Mouse (Mus musculus) left cerebral cortex, postnatal 10 days (tissue): ENCODE data around the gene Tdrd6. TPM values are rescaled to one million over a fixed set of nuclear protein-coding genes. Genes with fewer than 3 reads are reported as not detected.

Source experiments
- DNase-seq, 2 experiments: peaks; one replicate each; pipeline ENCODE4 v3.0.0; 2021 to 2022; ENCODE audit warnings: low spot score in 2 of 2, mixed read lengths in 1 of 2; ENCODE audit errors: extremely low spot score in 1 of 2
- intact Hi-C: fragments of 180-260 bp; cut with DNase I; formaldehyde crosslinking; loops from one replicate; pipeline ENCODE4 v1.15.1; 2025
- total RNA-seq, 2 experiments: library from RNA; stranded (reverse); gene quantifications; 2 replicates each; pipeline ENCODE4 v1.2.3; 2021

Tdrd6 gene
- total RNA-seq, 2 experiments from 2014 or later = 1.4 to 2.2 TPM

DNA sequence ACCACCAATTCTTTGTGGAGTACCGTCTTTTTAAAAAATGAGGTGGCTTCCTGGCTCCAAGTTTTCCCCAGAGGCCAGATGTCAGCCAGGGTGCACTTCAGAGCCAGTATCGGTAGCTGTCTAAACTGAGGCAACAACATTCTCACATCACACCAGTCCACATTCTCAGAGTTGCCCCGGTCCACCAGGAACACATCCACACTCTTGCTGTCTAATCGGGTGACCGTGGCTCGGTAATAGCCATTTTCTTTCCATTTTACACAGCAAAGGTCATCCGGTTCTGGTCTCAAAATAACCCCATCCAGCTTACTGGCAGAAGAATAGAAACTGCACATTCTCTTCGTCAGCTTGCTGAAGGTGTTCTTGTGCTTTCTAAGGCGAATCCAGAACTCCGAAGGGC lies 1.9 kb downstream of the Tdrd6 start:
- intact Hi-C loops = no loop called here
- no peak for DNase-seq

DNA sequence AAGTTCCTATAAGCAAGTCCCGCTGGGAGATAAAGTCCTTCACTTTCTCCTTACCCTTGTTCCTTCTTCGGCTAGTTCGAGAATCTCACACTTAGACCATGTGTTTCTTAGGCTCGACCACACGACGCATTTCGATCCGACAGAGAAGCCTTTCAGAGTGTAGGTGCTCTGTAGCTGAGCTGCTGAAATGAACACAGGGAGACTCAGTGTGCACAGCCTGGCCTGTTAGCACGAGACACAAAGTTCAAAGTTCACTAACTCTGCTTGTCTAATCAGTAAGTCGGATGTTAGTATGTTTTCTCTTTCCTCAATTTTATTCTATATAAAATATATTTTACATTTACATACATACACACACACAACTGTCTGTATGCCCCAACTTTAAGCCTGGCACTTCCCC lies 8.0 kb downstream of the Tdrd6 start:
- intact Hi-C loops = no loop called here
- DNase-seq = no peak

DNA sequence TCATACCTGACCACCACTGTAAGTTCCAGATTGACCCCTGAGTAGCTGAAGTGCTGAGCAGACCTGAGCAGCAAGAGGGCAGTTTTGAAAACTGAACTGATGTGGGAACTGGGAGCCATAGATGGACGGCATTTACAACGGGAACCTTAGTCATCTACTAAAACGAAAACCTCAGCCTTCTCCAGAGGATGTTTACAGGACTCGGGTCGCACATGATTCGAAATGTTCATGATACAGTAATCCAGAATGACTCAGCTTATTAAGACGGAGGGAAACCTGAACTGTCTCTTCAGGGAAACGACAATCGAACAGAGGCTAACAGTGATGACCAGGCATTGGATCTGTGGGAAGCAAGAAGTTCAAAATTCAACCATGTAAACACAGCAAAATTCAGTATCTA lies 10.9 kb downstream of the Tdrd6 start:
- intact Hi-C loops = no loop called here
- DNase-seq = no peak

DNA sequence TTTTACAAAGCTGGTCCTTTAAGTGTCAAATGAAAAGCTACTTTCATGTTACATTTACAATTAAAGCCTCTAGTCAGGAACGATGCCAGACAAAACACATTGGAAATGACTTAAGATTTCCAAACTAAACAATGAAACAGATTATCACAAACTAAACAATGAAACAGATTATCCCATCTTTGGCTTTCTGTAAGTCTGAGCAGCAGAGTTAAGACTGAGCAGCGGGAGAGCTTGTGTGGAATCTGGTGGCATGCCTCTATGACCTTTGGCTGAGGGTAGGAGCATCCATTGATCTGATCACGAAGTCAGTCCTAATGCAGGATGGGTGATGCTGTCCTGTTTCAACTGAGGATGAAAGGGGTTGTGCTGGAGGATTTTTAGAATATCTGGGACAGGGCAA lies 17.9 kb downstream of the Tdrd6 start:
- intact Hi-C loops = no loop called here
- no peak for DNase-seq

DNA sequence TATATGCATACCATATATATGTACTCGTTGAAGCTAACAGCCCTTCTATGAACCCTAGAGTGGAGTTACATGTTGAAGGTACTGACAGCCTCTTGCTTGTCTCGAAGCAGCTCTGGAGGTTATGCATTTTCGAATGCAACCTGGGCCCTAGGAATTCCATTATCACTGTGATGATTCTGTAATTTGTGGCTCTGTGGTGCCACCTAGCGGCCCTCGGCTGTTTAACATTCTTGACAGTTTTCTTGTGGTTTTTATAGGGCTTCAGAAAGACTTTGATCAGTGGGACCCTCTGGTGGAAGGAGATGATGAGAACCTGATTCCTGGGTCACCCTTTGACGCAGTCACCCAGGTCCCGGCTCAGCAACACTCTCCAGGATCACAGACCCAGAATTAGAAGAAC lies 18.5 kb downstream of the Tdrd6 start:
- intact Hi-C loops = no loop called here
- DNase-seq = peak; percentile 33 to 46

DNA sequence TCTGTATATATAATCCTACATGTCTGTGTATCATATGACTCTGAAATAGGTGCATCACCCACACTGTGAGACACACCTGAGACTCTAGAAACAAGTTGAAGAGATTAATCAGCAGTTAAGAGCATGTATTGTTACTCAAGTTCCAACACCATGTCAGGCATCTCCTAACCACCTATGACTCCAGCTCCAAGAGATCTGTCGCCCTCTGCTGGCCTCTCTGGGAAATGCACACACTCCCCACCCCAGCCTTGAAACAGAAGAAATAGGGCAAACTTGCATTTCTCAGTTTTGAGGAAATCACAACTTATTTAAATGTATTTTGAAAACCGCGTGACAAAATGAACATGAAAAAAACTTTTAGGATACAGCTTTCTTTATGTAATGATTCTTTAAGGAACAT lies 23.4 kb downstream of the Tdrd6 start:
- intact Hi-C loops = loop anchor here (2.0 to 5.0 kb wide), 2 partner anchors 88 to 339 kb away; no protein-coding TSS in a partner anchor
- peak; percentile 28 to 64 for DNase-seq

DNA sequence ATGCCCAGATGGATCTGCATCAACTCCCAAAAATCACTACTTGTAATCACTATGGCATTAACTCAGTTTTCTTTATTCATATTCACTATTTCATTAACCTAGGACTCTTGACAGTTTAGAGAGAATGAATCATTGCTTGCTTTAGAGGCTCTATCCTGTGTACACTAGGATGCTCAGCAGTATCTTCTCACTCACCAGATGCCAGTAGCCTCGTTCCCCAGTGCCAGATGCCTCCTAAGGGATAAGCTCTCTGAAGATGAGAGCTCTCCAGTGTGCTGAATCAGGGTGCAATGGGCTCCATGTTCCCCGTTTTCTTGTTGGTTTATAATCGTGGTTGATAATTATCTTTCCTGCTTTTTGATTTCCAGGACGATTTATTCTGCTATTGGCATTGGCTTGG lies 31.4 kb downstream of the Tdrd6 start:
- DNase-seq = no peak
- intact Hi-C loops = no loop called here

DNA sequence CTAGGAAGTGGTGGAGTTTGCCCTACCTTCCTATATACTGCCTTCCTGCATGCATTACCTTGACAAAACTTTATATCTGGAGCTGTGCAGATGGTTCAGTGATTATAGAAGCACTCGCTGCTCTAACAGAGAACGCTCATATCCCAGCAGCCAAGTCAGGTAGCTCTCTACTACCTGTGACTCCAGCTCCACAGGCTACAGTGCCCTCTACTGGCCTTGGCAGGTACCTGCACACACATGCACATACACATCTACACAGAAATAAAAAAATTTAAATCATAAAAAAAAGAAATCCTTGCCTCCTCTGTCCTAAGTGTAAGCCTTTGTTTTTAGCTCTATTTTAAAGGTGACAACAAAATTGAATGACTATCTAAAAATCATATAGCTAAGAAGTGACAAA lies 32.4 kb downstream of the Tdrd6 start:
- intact Hi-C loops = no loop called here
- DNase-seq = no peak

DNA sequence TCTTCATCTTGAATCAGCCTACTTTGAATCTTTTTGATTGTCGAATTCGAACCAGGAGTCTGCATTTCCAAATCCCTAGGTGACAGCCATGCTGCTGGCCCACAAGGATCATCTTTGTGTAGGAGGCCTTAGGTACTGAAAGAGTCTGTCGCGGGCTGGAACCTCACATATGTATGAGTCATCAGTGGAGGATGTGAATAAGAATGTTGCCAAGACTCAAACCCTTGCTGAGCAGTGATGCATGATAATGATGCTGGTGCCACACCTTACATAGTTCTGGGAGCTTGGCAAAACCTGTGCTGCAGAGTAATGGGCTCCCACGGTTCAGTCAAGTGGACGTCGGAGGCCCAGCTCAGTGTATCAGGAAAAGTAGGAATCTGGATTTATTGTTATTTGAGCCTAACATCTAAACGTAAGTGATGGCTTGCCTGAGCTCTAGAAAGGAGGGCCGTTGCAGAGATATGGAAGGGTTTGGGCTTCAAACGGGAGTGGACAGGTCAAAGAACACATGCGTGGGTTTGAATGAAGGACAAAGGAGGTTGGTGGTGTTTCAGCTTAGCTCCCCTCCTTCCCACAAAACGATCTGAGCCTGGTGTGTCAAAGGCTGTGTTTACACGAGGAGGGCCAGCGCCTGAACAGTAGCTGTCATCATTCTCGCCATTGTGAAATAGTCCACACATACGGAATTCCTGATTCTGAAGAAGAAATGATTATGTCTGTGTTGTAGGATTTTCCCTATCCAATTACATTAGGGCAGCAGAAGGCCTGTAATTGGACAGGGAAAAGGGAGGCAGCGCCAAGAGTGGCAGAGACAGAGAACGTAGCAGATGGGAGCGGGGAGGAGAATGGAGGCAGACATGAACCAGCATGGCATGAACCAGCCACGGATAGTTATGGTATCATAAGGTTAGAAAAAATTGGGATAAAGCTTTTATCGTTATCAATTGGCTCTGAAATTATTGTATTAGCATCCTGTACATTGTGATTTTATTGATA lies 37.5 kb downstream of the Tdrd6 start:
- no peak for DNase-seq
- intact Hi-C loops = no loop called here

DNA sequence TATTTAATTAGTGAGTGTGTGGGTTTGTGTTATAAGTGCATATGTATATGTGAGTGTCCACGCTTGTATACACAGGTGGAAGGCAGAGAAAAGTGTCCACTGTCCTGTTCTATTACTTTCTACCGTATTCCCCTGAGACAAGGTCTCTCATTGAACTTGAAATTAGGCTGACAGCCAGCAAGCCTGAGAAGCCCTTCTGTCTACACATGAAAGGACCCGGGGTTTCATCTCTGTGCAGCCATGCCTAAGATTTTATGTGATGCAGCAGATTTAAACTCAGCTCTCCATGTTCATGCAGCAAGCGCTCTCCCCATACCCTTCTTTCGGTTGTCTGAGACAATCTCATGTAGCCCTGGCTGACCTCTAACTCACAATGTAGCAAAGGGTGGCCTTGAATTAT lies 39.6 kb downstream of the Tdrd6 start:
- intact Hi-C loops = no loop called here
- no peak for DNase-seq

DNA sequence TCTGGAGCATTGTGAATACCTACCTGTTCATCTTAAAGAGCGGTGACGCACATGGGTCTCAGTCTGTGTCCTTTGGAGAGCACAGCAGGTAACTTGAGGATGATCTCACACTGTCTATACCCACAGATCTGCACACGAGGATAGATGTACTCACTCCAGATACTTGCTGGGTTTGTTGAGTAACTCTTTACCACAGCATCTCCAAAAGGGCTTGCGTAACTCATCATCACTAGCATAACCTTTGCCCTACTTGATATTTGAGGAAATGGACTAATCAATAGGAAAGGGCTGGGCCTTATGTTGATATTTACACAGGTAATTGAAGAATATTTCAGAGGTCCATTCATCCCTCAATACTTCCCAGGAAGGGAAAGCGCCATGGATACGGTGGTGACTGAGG lies 40.3 kb downstream of the Tdrd6 start:
- intact Hi-C loops = no loop called here
- DNase-seq = no peak

DNA sequence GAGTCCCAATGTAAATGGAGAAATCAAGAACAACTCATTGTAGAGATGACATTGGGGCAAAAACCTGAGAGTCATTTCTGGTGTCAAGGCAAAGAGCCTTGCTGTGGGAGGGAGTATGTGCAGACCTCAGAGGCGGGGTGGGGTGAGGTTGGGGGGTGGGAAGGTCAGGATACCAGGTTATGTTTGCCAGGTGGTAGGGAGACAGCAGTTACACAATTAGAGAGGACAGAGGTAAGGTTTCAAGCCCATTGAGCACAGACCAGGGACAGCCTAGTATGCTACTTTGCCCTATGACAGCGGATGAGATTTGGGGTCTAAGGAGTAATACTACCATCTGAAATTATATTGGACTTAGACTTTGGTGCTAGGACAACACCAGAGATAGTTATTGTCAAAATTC lies 42.8 kb downstream of the Tdrd6 start:
- intact Hi-C loops = no loop called here
- DNase-seq = no peak

DNA sequence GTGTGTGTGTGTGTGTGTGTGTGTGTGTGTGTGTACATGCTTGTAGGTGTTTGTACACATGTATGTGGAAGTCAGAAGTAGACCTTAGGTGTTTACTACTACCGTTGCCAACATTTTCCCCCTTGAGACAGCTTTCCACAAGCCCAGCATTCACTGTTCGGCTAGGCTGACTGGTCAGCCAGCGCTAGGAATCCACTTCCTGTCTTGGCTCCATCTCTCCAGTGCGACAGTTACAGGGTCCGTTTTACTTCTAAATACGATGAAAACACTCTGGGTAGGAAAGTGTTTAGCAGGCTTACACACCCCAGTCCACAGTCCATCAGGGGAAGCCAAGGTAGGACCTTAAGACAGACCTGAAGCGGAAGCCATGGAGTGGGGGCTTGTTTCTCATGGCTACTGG lies 45.3 kb downstream of the Tdrd6 start:
- intact Hi-C loops = no loop called here
- no peak for DNase-seq

DNA sequence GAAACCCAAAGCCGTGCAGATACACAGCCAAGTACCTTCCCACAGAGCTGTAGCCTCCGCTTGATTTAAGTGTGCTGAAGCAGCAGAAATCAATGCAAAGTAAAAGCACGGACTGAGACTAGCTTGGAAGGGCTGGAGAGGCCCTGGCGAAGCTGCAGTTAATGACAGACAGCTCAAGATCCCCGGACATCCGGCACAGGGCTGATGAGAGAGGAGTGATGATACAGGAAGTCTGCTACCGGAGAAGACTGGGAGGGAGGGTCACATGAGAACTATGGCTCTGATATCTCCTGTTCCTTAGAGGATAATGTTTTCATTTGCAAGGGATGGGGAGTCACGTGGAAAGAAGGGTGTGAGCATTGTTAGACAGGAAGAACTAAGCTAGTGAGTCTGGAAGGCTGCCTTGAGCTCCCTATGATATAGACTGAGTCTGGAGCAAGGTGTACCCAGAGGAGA lies 49.1 kb downstream of the Tdrd6 start:
- intact Hi-C loops = no loop called here
- peak in 1 of 2 experiments; percentile 35 for DNase-seq

DNA sequence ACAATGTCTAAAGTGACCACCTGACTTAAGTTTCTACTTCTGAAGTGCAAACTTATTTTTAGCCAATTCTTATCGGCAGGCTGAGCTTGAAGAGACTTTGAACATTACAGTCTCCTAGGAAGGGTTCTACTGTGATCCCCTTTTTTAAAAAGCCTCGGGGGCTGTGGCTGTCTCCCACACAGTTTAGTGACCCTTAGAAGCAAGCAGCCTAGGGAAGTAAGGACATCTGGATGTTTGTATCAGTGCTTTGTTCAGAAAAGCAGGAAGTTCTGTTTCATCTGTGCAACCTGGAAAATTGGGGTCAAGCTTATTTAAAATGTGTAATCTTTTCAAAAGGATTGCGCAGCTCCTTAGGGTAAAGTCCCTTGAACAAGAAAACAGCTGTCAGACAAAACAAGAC lies 49.6 kb downstream of the Tdrd6 start:
- DNase-seq = no peak
- intact Hi-C loops = no loop called here

DNA sequence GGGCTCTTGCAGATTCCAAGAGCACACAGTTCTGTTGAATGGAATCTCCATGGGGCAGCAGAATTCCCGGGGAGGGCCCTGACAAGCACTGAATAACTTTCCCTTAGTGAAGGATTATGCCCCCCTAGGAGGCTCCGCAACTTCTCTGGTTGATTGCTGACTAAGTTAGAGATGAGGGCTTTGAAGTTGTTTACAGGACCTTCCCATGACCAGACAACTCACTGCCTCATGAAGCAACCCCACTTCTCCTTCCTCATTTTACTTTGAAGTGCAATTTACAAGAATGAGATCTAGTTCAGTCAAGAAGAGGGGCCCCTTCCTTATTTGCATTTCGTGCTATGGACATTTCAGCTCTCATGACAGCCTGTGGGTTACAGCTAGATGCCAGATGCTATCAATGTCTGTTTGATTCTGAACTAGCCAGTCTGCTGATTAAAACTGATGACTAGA lies 56.5 kb downstream of the Tdrd6 start:
- intact Hi-C loops = no loop called here
- DNase-seq = no peak

DNA sequence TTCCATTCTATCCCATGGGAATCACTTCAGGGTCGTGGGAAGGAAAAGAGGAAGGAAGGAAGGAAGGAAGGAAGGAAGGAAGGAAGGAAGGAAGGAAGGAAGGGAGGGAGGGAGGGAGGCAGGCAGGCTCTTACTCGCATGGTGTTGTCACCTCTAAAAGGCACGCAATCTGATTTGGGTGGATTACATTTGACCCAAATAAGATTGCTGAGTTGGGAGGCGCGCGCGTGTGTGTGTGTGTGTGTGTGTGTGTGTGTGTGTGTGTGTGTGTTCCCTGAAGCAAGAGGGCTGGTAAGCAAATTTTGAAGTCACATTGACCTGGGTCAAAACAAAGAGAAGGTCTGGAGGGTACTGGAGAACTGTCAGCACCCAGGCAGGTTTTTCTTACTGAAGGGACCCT lies 60.8 kb downstream of the Tdrd6 start:
- intact Hi-C loops = no loop called here
- no peak for DNase-seq

DNA sequence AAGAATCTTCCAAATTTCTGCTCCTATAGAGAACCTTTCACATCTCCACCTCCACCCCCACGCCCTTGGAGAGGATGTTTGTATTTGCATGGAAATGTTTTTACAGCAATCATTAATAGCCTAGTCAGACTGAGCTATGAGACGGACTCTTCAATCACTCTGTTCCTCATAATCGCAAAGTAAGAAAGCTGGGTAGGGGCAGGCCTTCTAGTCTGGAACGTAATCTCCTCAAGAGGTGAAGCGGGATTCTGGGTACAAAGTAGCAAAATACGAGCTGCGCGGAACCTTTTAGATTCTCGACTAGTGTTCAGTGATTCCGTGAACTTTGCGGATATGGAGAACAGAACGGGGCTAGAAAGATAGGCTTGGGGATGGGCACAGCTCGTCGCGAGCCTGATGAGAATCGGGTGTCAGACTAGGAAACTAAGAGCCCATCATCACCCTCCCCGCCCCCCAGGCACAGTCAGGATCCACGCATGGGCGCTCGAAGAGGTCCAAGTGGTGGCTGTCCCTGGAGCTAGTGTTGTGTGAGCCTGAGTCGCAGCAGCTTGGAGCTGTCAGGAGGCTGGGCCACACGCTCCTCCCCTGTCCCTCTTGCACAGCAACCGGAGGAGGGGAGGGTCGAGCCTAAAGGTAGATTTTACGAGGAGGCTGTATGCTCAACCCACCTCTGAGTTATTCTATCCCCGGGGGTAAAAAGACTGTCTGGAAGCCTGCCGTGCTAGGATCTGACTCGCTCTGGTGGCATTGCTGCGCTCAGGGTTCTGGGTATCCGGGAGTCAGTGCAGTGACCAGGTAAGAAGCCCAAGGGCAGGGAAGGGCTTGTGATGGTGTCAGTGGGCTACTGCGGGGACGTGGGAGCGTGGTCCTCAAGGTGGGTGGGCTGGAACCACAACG lies 61.9 kb downstream of the Tdrd6 start, which contains the start of gene Pla2g7:
Gene Pla2g7 (plus strand): TSS at position 107 of the 897 bp plus-strand sequence.
- peak; percentile 16 to 68 for DNase-seq
- intact Hi-C loops = no loop called here

DNA sequence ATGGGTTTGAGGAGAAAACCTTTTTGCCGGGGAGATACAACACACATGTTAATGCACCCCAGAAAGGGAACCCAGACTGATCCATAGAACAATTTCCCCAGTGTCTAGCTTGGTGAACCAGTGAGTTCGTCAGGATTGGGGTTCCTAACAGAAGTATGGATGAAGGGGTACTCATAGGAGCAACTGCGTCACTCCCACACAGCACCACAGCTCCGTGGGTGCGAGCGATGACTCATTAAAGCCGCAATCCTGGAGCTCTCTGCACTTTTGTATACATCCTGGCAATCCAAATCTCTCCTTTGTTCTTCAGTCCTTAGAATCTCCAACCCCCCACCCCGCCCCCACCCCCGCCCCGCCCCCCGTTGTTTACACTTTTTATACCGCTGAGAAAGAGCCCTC lies 62.5 kb downstream of the Tdrd6 start:
- DNase-seq = no peak

More for the DNA sequence above, 62.5 kb downstream of the Tdrd6 start:
- intact Hi-C loops = no loop called here
